Mouse (Mus musculus) limb, embryonic 12.5 days (tissue): ENCODE measurements around the gene Chdh. TPM values are rescaled to one million over a fixed set of nuclear protein-coding genes. Genes with fewer than 3 reads are reported as not detected.

Experiments used
- ATAC-seq: fragments of 200-750 bp; cut with Nextera tagmentation; 2 replicates; pipeline ENCODE4 v1.8.0; 2017; ENCODE audit warnings: low read depth, moderate TSS enrichment; ENCODE audit not compliant: insufficient number of reproducible peaks, insufficient read depth, low FRiP score, low TSS enrichment
- H3K27ac ChIP-seq: fragments of 300-500 bp; sonication (generic); 2 replicates; pipeline ENCODE4 v1.5.1; 2016; ENCODE audit warnings: mild to moderate bottlenecking, moderate library complexity
- H3K27me3 ChIP-seq: fragments of 300-500 bp; sonication (generic); 2 replicates; pipeline ENCODE4 v1.6.1; 2016; ENCODE audit warnings: mild to moderate bottlenecking, moderate library complexity
- H3K36me3 ChIP-seq: fragments of 300-500 bp; sonication (generic); 2 replicates; pipeline ENCODE4 v1.6.1; 2016; ENCODE audit warnings: mild to moderate bottlenecking, moderate library complexity
- H3K4me1 ChIP-seq: fragments of 300-500 bp; sonication (generic); replicated peaks from 2 replicates; pipeline ENCODE4 v1.6.1; 2016
- H3K4me2 ChIP-seq: fragments of 300-500 bp; sonication (generic); 2 replicates; pipeline ENCODE4 v1.6.1; 2016; ENCODE audit warnings: mild to moderate bottlenecking, moderate library complexity
- H3K4me3 ChIP-seq: fragments of 300-500 bp; sonication (generic); replicated peaks from 2 replicates; pipeline ENCODE4 v1.5.1; 2016; ENCODE audit warnings: mild to moderate bottlenecking
- H3K9ac ChIP-seq: fragments of 300-500 bp; sonication (generic); replicated peaks from 2 replicates; pipeline ENCODE4 v1.6.1; 2016; ENCODE audit warnings: mild to moderate bottlenecking, moderate library complexity
- H3K9me3 ChIP-seq: fragments of 300-500 bp; sonication (generic); 2 replicates; pipeline ENCODE4 v1.6.1; 2016; ENCODE audit warnings: mild to moderate bottlenecking, moderate library complexity
- WGBS: fragments of 180-500 bp; shearing (Covaris S2); methylation state at CpG from one replicate; pipeline ENCODE4 v1.1.7; 2016; 5-methylcytosine and 5-hydroxymethylcytosine counted together
- polyA plus RNA-seq: library from polyadenylated mRNA; unstranded; fragments of >200 nt; fragmentation: Nextera tagmentation; extraction: Ambion mirVana; gene quantifications from 2 replicates; pipeline ENCODE4 v1.2.1, GENCODE M21; 2016

Chdh gene
- polyA plus RNA-seq, 1 experiment from 2014 or later = 0.49 TPM

DNA sequence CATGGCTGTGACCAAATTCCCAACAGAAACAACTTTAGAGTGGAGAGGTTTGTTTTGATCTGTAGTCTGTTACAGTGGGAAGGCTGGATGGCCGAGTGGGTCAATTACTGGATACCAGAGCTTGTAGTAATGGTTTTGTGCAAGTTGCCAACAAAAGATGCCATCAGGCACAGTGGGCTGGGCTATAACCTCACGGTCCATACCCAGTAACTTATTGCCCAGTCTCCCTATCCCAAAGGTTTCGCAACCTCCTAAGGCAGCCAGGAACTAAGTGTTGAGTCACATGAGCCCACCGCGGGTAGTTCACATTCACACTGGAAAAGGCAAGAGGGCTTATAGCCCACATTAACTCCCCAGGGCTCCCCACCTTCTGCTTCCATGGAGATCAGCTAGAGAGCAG, 7.8 kb downstream of the Chdh start:
- no peak overlapping the region for H3K4me3 ChIP-seq
- no peak overlapping the region for H3K4me2 ChIP-seq
- 88% methylated on average over 5 of the region's 5 CpGs for WGBS
- no peaks in the 10 kb centered on the region for H3K36me3 ChIP-seq
- peaks cover 16% of the 10 kb centered on the region for H3K4me1 ChIP-seq
- H3K9me3 ChIP-seq = no peaks in the 10 kb centered on the region
- ATAC-seq = no peak
- no peak overlapping the region for H3K9ac ChIP-seq
- no peak overlapping the region for H3K27ac ChIP-seq
- H3K27me3 ChIP-seq = no peaks in the 10 kb centered on the region

- Histone ChIP-seq H3K4me2 (no peak overlapping the region), H3K36me3 (no peaks in the 10 kb centered on the region), H3K27me3 (no peaks in the 10 kb centered on the region), H3K9me3 (no peaks in the 10 kb centered on the region), H3K27ac (no peak overlapping the region), H3K4me3 (no peak overlapping the region), H3K4me1 (peaks cover 16% of the 10 kb centered on the region), H3K9ac (no peak overlapping the region)
- no peak for ATAC-seq
- 87% methylated on average over 8 of the region's 8 CpGs for WGBS
Measured at GRCm38 (mm10) chr14:30017794-30018462, 9.1 kb downstream of the Chdh start.

DNA sequence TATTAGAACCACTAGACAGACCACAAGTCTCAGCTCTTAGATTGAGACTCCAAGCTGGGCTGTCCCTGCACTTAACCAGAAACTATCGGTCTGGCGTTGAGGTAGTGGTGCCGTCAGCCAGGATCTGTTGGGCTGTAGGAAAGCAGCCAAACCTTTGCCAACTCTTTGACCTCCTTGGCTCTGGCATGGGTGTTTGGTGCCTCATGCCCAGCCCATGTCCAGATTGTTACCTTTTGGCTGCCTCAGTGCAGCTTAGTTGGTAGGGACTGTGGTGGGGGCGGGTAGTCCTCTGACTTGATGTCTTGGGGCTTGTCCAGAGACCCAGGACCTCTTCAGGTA, 9.6 kb downstream of the Chdh start:
- H3K36me3 ChIP-seq = no peaks in the 10 kb centered on the region
- no peak for ATAC-seq
- H3K27me3 ChIP-seq = no peaks in the 10 kb centered on the region
- H3K9me3 ChIP-seq = no peaks in the 10 kb centered on the region
- H3K27ac ChIP-seq = no peak overlapping the region
- no peak overlapping the region for H3K4me2 ChIP-seq
- peaks cover 16% of the 10 kb centered on the region for H3K4me1 ChIP-seq
- no peak overlapping the region for H3K9ac ChIP-seq
- no peak overlapping the region for H3K4me3 ChIP-seq
- WGBS = 97% methylated on average over 4 of the region's 4 CpGs

- Histone ChIP-seq H3K9ac (no peak overlapping the region), H3K36me3 (no peaks in the 10 kb centered on the region), H3K27me3 (no peaks in the 10 kb centered on the region), H3K27ac (no peak overlapping the region), H3K9me3 (no peaks in the 10 kb centered on the region), H3K4me2 (no peak overlapping the region), H3K4me3 (no peak overlapping the region), H3K4me1 (peaks cover 16% of the 10 kb centered on the region)
- WGBS = 91% methylated on average over 6 of the region's 6 CpGs
- no peak for ATAC-seq
Measured at GRCm38 (mm10) chr14:30018846-30019245, 10.0 kb downstream of the Chdh start.

DNA sequence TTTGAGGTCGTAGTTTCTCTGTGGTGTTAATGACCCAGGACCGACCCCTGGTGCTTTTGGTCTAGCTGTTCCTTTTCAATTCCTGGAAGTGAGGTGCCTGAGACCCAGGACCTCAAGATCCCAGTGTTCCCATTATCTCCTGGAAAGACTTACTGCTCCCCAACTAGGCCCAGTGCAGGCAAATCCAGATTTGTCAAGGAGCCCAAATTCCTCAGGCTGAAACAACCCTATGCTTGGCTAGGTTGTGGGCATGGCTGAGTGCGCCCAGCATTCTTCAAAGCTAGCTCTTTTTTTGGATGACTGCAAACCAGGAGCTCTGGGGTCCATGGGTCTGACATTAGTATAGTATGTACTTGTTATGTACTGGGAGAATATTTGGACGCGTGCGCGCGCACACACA, 10.6 kb downstream of the Chdh start:
- H3K4me2 ChIP-seq = no peak overlapping the region
- H3K4me3 ChIP-seq = no peak overlapping the region
- no peak for ATAC-seq
- H3K9me3 ChIP-seq = no peaks in the 10 kb centered on the region
- 90% methylated on average over 8 of the region's 8 CpGs for WGBS
- peaks cover 15% of the 10 kb centered on the region for H3K4me1 ChIP-seq
- no peak overlapping the region for H3K27ac ChIP-seq
- no peaks in the 10 kb centered on the region for H3K36me3 ChIP-seq
- no peak overlapping the region for H3K9ac ChIP-seq
- no peaks in the 10 kb centered on the region for H3K27me3 ChIP-seq

DNA sequence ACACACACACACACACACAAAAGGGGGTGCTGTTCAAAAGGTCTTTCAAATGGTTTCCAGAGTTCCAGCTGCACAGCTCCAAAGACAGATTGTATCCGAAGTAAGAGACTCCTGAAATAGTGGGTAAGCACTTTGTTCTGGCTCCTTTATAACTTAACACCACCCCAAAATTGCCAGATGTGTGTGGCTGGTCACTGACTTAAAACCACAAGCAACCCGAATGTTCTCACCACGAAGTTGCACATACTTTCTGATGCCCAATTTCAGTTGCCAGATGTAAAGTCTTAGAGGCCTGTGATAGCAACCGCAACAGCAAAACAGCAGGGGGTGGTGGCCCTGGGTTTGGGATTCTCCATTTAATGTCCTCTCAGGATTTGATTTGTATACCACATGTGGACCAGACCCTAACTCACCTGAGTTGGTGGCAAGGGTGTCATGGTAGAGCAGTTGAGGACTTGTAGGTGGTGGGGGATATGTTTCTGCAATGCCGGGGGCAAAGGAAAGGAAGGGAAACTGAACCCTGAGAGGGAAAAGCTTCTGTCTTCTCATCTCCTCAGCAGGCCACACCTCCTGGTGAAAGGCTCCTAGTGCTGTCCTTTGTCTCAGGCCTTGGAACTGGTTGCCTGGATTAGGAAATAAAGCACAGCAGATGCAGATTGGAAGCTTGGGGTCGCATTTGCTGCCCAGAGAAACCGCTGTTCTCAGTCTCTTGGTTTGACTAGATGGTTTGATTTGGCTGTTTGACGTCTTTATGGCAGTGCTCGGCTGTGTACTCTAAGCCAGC, 11.2 kb downstream of the Chdh start:
- WGBS = 33% methylated on average over 9 of the region's 9 CpGs
- ATAC-seq = no peak
- Histone ChIP-seq H3K36me3 (no peaks in the 10 kb centered on the region), H3K4me3 (no peak overlapping the region), H3K27me3 (no peaks in the 10 kb centered on the region), H3K4me2 (no peak overlapping the region), H3K9me3 (no peaks in the 10 kb centered on the region), H3K9ac (no peak overlapping the region), H3K4me1 (peaks cover 11% of the 10 kb centered on the region), H3K27ac (no peak overlapping the region)

- Histone ChIP-seq H3K27ac (no peak overlapping the region), H3K4me2 (no peak overlapping the region), H3K36me3 (no peaks in the 10 kb centered on the region), H3K27me3 (no peaks in the 10 kb centered on the region), H3K9me3 (no peaks in the 10 kb centered on the region), H3K9ac (no peak overlapping the region), H3K4me3 (no peak overlapping the region), H3K4me1 (peaks cover 11% of the 10 kb centered on the region)
- WGBS = 88% methylated on average over 6 of the region's 6 CpGs
- ATAC-seq = no peak
Measured at GRCm38 (mm10) chr14:30022471-30022870, 13.6 kb downstream of the Chdh start.

DNA sequence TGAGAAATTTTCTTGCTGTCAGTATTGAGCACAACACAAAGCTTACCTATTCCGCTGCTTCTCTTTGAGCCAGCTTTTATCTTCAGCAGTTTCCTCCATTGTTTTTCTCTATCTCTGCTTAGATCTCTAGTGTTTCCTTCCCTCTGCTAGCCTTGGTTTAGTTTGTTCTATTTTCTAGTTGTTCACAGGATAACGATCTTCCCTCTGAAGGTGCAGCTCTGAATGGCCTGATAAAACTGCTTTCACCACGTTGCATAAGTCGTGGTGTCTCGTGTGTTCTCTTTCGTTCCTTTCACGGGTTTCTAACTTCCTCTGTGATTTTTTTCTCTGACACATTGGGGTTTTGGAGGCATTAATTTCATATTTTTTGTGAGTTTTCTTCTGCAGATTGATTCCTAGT, 15.6 kb downstream of the Chdh start:
- Histone ChIP-seq H3K4me3 (no peak overlapping the region), H3K27me3 (no peaks in the 10 kb centered on the region), H3K9ac (no peak overlapping the region), H3K27ac (no peak overlapping the region), H3K36me3 (no peaks in the 10 kb centered on the region), H3K4me2 (no peak overlapping the region), H3K4me1 (peaks cover 11% of the 10 kb centered on the region), H3K9me3 (no peaks in the 10 kb centered on the region)
- no peak for ATAC-seq
- WGBS = 56% methylated on average over 7 of the region's 7 CpGs

- WGBS = 68% methylated on average over 2 of the region's 2 CpGs
Measured at GRCm38 (mm10) chr14:30027378-30027777, 18.6 kb downstream of the Chdh start.

GRCm38 (mm10) chr14:30033405-30033804, 24.6 kb downstream of the Chdh start:
- Histone ChIP-seq H3K36me3 (no peaks in the 10 kb centered on the region), H3K9ac (no peak overlapping the region), H3K27ac (no peak overlapping the region), H3K4me2 (no peak overlapping the region), H3K9me3 (no peaks in the 10 kb centered on the region), H3K4me3 (no peak overlapping the region), H3K27me3 (no peaks in the 10 kb centered on the region), H3K4me1 (no peaks in the 10 kb centered on the region)
- WGBS = 56% methylated on average over 8 of the region's 8 CpGs
- ATAC-seq = no peak

More at GRCm38 (mm10) chr14:30027378-30027777, 18.6 kb downstream of the Chdh start:
- ATAC-seq = no peak
- Histone ChIP-seq H3K36me3 (no peaks in the 10 kb centered on the region), H3K27ac (no peak overlapping the region), H3K4me2 (no peak overlapping the region), H3K9ac (no peak overlapping the region), H3K27me3 (no peaks in the 10 kb centered on the region), H3K4me1 (no peaks in the 10 kb centered on the region), H3K9me3 (no peaks in the 10 kb centered on the region), H3K4me3 (no peak overlapping the region)

GRCm38 (mm10) chr14:30038431-30038830, 29.6 kb downstream of the Chdh start:
- Histone ChIP-seq H3K36me3 (no peaks in the 10 kb centered on the region), H3K9ac (no peak overlapping the region), H3K9me3 (no peaks in the 10 kb centered on the region), H3K4me3 (no peak overlapping the region), H3K27me3 (no peaks in the 10 kb centered on the region), H3K4me2 (no peak overlapping the region), H3K27ac (no peak overlapping the region), H3K4me1 (no peaks in the 10 kb centered on the region)
- no peak for ATAC-seq
- 91% methylated on average over 18 of the region's 18 CpGs for WGBS

GRCm38 (mm10) chr14:30039413-30039812, 30.6 kb downstream of the Chdh start:
- 74% methylated on average over 4 of the region's 4 CpGs for WGBS
- ATAC-seq = no peak

More at GRCm38 (mm10) chr14:30039413-30039812, 30.6 kb downstream of the Chdh start:
- Histone ChIP-seq H3K4me1 (no peaks in the 10 kb centered on the region), H3K9ac (no peak overlapping the region), H3K4me2 (no peak overlapping the region), H3K36me3 (no peaks in the 10 kb centered on the region), H3K27ac (no peak overlapping the region), H3K4me3 (no peak overlapping the region), H3K9me3 (no peaks in the 10 kb centered on the region), H3K27me3 (no peaks in the 10 kb centered on the region)
